Mouse (Mus musculus): ENCODE data around the gene Trim42. TPM values are rescaled to one million over a fixed set of nuclear protein-coding genes. Genes with fewer than 3 reads are reported as not detected.

Trim42 gene
- polyA plus RNA-seq, 1 experiment = not detected

DNA sequence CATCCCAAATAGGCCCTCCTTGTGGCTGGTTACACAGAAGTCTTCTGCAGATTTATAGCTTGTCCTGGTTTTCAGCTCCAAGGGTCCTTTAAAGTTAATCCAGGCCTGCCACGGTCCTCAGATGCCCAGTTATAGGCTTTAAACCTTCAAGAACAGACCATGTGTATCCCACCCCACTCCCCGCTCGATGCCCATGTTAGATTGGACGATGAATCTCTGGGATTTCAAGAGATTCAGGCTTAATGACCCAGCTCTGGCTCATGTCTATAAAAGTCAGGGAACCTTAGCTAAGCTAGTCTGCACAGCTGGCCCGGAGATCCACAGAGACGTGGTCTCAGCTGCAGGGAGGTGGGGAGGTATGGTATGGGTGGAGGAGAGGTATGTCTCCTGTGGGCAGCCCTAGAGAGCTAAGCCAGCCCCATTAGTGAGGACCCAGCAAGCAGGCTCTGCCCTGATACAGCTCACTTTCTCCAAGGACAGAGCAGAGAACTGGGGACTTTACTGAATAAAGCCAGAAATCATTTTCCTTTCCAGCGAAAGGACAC lies 60.2 kb downstream of the Trim42 start:
- H3K4me1 ChIP-seq (ENCODE audit: control insufficient read depth, insufficient read depth, low read length) = no peaks in the 10 kb centered on the region
- H3K27ac ChIP-seq (ENCODE audit: insufficient read depth, low read depth, low read length) = no peak overlapping the region
- H3K4me3 ChIP-seq (ENCODE audit: insufficient read depth, low read length) = no peak overlapping the region
- TF ChIP-seq POLR2A (IDR thresholded peaks at IDR 0.05; ENCODE audit: borderline replicate concordance, low read depth, low read length) = no peak
- no peak for TF ChIP-seq CTCF (IDR thresholded peaks at IDR 0.05; ENCODE audit: low read depth, low read length)

DNA sequence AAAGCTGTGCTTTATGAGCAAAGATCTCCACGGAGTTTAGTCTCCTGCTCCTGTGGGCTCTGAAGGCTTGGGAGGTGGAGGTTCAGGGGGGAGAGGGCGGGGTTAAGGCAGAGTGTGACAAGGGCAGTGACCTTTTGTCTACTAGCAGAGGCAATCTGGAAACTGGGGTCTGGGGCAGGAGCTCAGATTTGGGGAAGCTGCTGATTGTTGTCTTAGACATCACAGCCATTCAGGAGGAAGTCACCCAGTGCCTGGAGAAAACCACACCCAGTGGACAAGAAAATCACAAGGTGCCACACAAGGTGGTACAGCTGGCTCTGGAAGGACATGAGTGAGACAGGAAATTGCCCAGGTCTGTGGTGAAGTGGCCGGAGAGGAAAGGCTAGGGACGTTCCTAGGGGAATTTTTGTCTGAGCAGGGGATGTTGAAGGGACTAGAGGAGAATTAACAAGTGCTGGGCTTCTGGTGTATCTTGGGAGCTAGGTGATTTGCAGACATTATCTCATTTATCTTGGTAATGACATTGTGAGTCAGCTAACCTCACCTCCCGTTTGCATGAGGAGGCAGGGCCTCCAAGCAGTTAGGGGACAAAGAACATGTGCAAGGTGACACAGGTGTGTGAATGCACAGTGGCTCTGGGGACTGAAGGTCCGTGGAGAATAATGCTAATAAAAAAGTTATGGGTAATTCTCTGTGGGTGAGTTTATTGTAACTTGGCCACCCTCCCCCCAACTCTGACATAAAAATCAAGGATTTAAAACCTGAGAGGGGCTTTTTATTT lies 61.9 kb downstream of the Trim42 start:
- Histone ChIP-seq H3K4me1 (ENCODE audit: control insufficient read depth, insufficient read depth, low read length) (no peaks in the 10 kb centered on the region), H3K27ac (ENCODE audit: insufficient read depth, low read depth, low read length) (no peak overlapping the region), H3K4me3 (ENCODE audit: insufficient read depth, low read length) (no peak overlapping the region)
- no peak for TF ChIP-seq POLR2A (IDR thresholded peaks at IDR 0.05; ENCODE audit: borderline replicate concordance, low read depth, low read length)
- no peak for TF ChIP-seq CTCF (IDR thresholded peaks at IDR 0.05; ENCODE audit: low read depth, low read length)
